Mouse (Mus musculus) 416B (cell line): Measurements from ENCODE around the gene Nfe2l2.

Experiments used
- DNase-seq: peaks from one replicate; pipeline ENCODE4 v3.0.0; 2011; ENCODE audit warnings: low read depth

Gene Nfe2l2

GRCm38 (mm10) chr2:75685458-75685861 is 19.0 kb downstream of the Nfe2l2 start:
- peak; percentile 97 for DNase-seq

- DNase-seq, result no peak
These were observed 19.9 kb downstream of the Nfe2l2 start for GRCm38 (mm10) chr2:75684526-75684925.

- peak; percentile 95 for DNase-seq
These were observed 21.3 kb downstream of the Nfe2l2 start for GRCm38 (mm10) chr2:75682978-75683709.

- peak; percentile 83 for DNase-seq
These were observed 23.0 kb downstream of the Nfe2l2 start for GRCm38 (mm10) chr2:75681439-75681838.

- no peak for DNase-seq
These were observed 24.5 kb downstream of the Nfe2l2 start for GRCm38 (mm10) chr2:75679947-75680346.

GRCm38 (mm10) chr2:75676567-75676966 is 27.9 kb downstream of the Nfe2l2 start:
- no peak for DNase-seq

- DNase-seq, result no peak
These were observed 31.9 kb downstream of the Nfe2l2 start for GRCm38 (mm10) chr2:75672561-75672960.

- no peak for DNase-seq
These were observed 33.1 kb downstream of the Nfe2l2 start for GRCm38 (mm10) chr2:75671337-75671660.

- DNase-seq, result peak; percentile 57
These were observed 33.8 kb downstream of the Nfe2l2 start for GRCm38 (mm10) chr2:75670446-75671336.

GRCm38 (mm10) chr2:75669491-75670445 is 34.7 kb downstream of the Nfe2l2 start:
- peak; percentile 53 for DNase-seq

GRCm38 (mm10) chr2:75661106-75661505 is 43.3 kb downstream of the Nfe2l2 start:
- DNase-seq, result no peak

- DNase-seq, result no peak
These were observed 44.0 kb downstream of the Nfe2l2 start for GRCm38 (mm10) chr2:75660255-75660948.

- peak; percentile 82 for DNase-seq
These were observed 44.8 kb downstream of the Nfe2l2 start for GRCm38 (mm10) chr2:75659629-75659960.

GRCm38 (mm10) chr2:75658727-75659628 is 45.5 kb downstream of the Nfe2l2 start, which contains the start of gene Hnrnpa3:
TSS of gene Hnrnpa3 (plus strand) at chr2:75659261.
- DNase-seq, result peak; percentile 98

- DNase-seq, result peak; percentile 55
These were observed 46.3 kb downstream of the Nfe2l2 start for GRCm38 (mm10) chr2:75657907-75658691.

GRCm38 (mm10) chr2:75656924-75657323 is 47.5 kb downstream of the Nfe2l2 start:
- DNase-seq, result no peak

- DNase-seq, result no peak
These were observed 49.8 kb downstream of the Nfe2l2 start for GRCm38 (mm10) chr2:75654679-75655078.

GRCm38 (mm10) chr2:75653150-75653549 is 51.3 kb downstream of the Nfe2l2 start:
- DNase-seq, result no peak

- DNase-seq, result no peak
These were observed 54.0 kb downstream of the Nfe2l2 start for GRCm38 (mm10) chr2:75650437-75650836.

GRCm38 (mm10) chr2:75645251-75645650 is 59.2 kb downstream of the Nfe2l2 start:
- DNase-seq, result no peak
